In the genomic region with DNA sequence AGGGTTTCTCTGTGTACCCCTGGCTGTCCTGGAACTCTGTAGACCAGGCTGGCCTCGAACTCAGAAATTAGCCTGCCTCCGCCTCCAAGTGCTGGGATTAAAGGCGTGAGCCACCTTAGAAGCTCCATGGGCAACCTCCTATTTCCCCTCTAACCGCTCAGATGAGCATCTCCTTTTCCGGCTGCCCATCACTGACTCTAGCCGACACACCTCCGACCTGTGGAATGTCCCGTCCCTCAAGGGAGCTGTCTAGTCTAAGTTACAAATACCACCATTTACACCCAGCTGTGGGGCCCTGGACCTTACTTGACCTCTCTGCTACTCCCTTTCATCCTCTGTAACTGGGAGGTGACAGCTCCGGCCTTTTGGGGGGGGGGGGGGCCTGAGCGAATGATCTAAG, we compare ENCODE assay signal across 8 mouse cellular contexts. TPM values are rescaled to one million over a fixed set of nuclear protein-coding genes. Genes with fewer than 3 reads are reported as not detected.
DNase-seq lines count a peak whose midpoint lies in the region; ATAC-seq lines count a peak whose summit lies in the region.

No protein-coding gene starts in this region.

- peaks cover 30% of the 10 kb centered on the region for H3K4me1 ChIP-seq in kidney, embryonic 15.5 days
- H3K4me1 ChIP-seq in forebrain, embryonic 12.5 days, result peaks cover 16% of the 10 kb centered on the region
- H3K4me1 ChIP-seq in liver, embryonic 15.5 days (replicated peaks), result peaks cover 42% of the 10 kb centered on the region

- peak overlapping the region; percentile 89 for H3K27ac ChIP-seq in kidney, embryonic 15.5 days
- H3K27ac ChIP-seq in forebrain, embryonic 12.5 days, result peak overlapping the region; percentile 78; the same call in 1 of the 2 replicates
- peak overlapping the region; percentile 53 for H3K27ac ChIP-seq in liver, embryonic 15.5 days (replicated peaks)

- DNase-seq in kidney, adult 8-10 months, result no peak
- DNase-seq in R1 (ENCODE audit: low read depth, low spot score), result peak; percentile 83
- DNase-seq in left cerebral cortex, postnatal 36 days (ENCODE audit: low spot score in 2 of 2), result no peak
- no peak for DNase-seq in frontal cortex, postnatal 14 days (ENCODE audit: low spot score in 2 of 2)
- DNase-seq in ovary, postnatal 10 days (ENCODE audit: low spot score), result no peak

- H3K27me3 ChIP-seq in kidney, embryonic 15.5 days, result no peaks in the 10 kb centered on the region
- H3K27me3 ChIP-seq in forebrain, embryonic 12.5 days, result no peaks in the 10 kb centered on the region
- no peaks in the 10 kb centered on the region for H3K27me3 ChIP-seq in liver, embryonic 15.5 days

- ATAC-seq in kidney, embryonic 15.5 days (replicated peaks; ENCODE audit: low FRiP score), result peak; percentile 48; the same call in 1 of the 2 replicates
- no peak for ATAC-seq in forebrain, embryonic 12.5 days (ENCODE audit: low FRiP score)
- no peak for ATAC-seq in liver, embryonic 15.5 days (ENCODE audit: insufficient read depth)

- H3K4me3 ChIP-seq in kidney, embryonic 15.5 days (replicated peaks), result peak overlapping the region; percentile 70
- peak overlapping the region; percentile 97 for H3K4me3 ChIP-seq in forebrain, embryonic 12.5 days (replicated peaks)
- peak overlapping the region; percentile 83 for H3K4me3 ChIP-seq in liver, embryonic 15.5 days (replicated peaks)

- H3K9ac ChIP-seq in kidney, embryonic 15.5 days, result peak overlapping the region; percentile 59
- peak overlapping the region; percentile 69 for H3K9ac ChIP-seq in forebrain, embryonic 12.5 days
- H3K9ac ChIP-seq in liver, embryonic 15.5 days, result peak overlapping the region; percentile 57

- H3K36me3 ChIP-seq in kidney, embryonic 15.5 days, result peaks cover 27% of the 10 kb centered on the region
- peaks cover 4% of the 10 kb centered on the region for H3K36me3 ChIP-seq in forebrain, embryonic 12.5 days (replicated peaks)
- H3K36me3 ChIP-seq in liver, embryonic 15.5 days (replicated peaks), result peaks cover 17% of the 10 kb centered on the region; the same call in 1 of the 2 replicates

- H3K4me2 ChIP-seq in kidney, embryonic 15.5 days, result peak overlapping the region; percentile 81
- H3K4me2 ChIP-seq in forebrain, embryonic 12.5 days, result peak overlapping the region; percentile 92
- peak overlapping the region; percentile 84 for H3K4me2 ChIP-seq in liver, embryonic 15.5 days

- intact Hi-C loops in left cerebral cortex, postnatal 36 days (cut with DNase I), result no loop called here

- no peaks in the 10 kb centered on the region for H3K9me3 ChIP-seq in kidney, embryonic 15.5 days (replicated peaks)
- H3K9me3 ChIP-seq in forebrain, embryonic 12.5 days, result no peaks in the 10 kb centered on the region
- no peaks in the 10 kb centered on the region for H3K9me3 ChIP-seq in liver, embryonic 15.5 days (replicated peaks)

- 4% methylated on average over 10 of the region's 10 CpGs for WGBS in kidney, embryonic 15.5 days
- WGBS in forebrain, embryonic 12.5 days, result 18% methylated on average over 10 of the region's 10 CpGs
- WGBS in liver, embryonic 15.5 days (ENCODE audit: insufficient replicate concordance), result 4% methylated on average over 10 of the region's 10 CpGs

RNA-seq across cellular contexts. Expression of a gene that starts 0.9 kb away (rescaled TPM):
- 34.6 and 37.2 TPM in 2 replicates for polyA plus RNA-seq in kidney, embryonic 15.5 days (2015; fragmentation: Nextera tagmentation; extraction: Ambion mirVana)
- 29.4 TPM in 2 replicates for polyA plus RNA-seq in forebrain, embryonic 12.5 days (2016; fragmentation: Nextera tagmentation; extraction: Ambion mirVana)
- polyA plus RNA-seq in liver, embryonic 15.5 days (2015; fragmentation: Nextera tagmentation; extraction: Ambion mirVana), result 12.1 and 13.8 TPM in 2 replicates
- total RNA-seq in left cerebral cortex, postnatal 36 days (2021), result 10 to 100 TPM; 15.2 to 16.5 TPM

RNA-seq across cellular contexts. Expression of a gene that starts 8.1 kb away (rescaled TPM):
- 9.1 and 9.6 TPM in 2 replicates for polyA plus RNA-seq in kidney, embryonic 15.5 days (2015; fragmentation: Nextera tagmentation; extraction: Ambion mirVana)
- polyA plus RNA-seq in forebrain, embryonic 12.5 days (2016; fragmentation: Nextera tagmentation; extraction: Ambion mirVana), result 11.6 and 12.4 TPM in 2 replicates
- 1.8 and 2.3 TPM in 2 replicates for polyA plus RNA-seq in liver, embryonic 15.5 days (2015; fragmentation: Nextera tagmentation; extraction: Ambion mirVana)
- total RNA-seq in left cerebral cortex, postnatal 36 days (2021), result 10 to 100 TPM; 14.5 to 18.6 TPM

RNA-seq across cellular contexts. Expression of a gene that starts 53.7 kb away (rescaled TPM):
- 3.6 and 3.7 TPM in 2 replicates for polyA plus RNA-seq in kidney, embryonic 15.5 days (2015; fragmentation: Nextera tagmentation; extraction: Ambion mirVana)
- 1.4 and 2.0 TPM in 2 replicates for polyA plus RNA-seq in forebrain, embryonic 12.5 days (2016; fragmentation: Nextera tagmentation; extraction: Ambion mirVana)
- 25.8 and 27.7 TPM in 2 replicates for polyA plus RNA-seq in liver, embryonic 15.5 days (2015; fragmentation: Nextera tagmentation; extraction: Ambion mirVana)
- 1 to 10 TPM; 6.5 to 7.2 TPM for total RNA-seq in left cerebral cortex, postnatal 36 days (2021)
